Mouse (Mus musculus) ES-Bruce4 (cell line): ENCODE data around the gene Hist1h3g. TPM values are rescaled to one million over a fixed set of nuclear protein-coding genes. Genes with fewer than 3 reads are reported as not detected.
A peak's percentile ranks its signal among the peaks of the same experiment; 100 is the strongest.

Experiments used
- H3K27ac ChIP-seq: 2 replicates; pipeline ENCODE4 v1.5.1; 2012; ENCODE audit warnings: low read length, inconsistent platforms; ENCODE audit not compliant: insufficient read depth
- H3K27me3 ChIP-seq: 2 replicates; pipeline ENCODE4 v1.6.1; 2012; ENCODE audit warnings: mild to moderate bottlenecking, low read length, inconsistent platforms; ENCODE audit not compliant: control insufficient read depth, poor library complexity, insufficient read depth, severe bottlenecking
- H3K36me3 ChIP-seq: 2 replicates; pipeline ENCODE4 v1.6.1; 2012; ENCODE audit warnings: inconsistent platforms, mild to moderate bottlenecking, low read length, moderate library complexity; ENCODE audit not compliant: control insufficient read depth, poor library complexity, insufficient read depth, severe bottlenecking
- H3K4me1 ChIP-seq: one replicate; pipeline ENCODE4 v1.8.1; 2011; ENCODE audit warnings: low read length; ENCODE audit not compliant: control insufficient read depth, insufficient read depth
- H3K4me3 ChIP-seq: 2 replicates; pipeline ENCODE4 v1.5.1; 2011; ENCODE audit warnings: low read depth, mild to moderate bottlenecking, low read length
- H3K9ac ChIP-seq: 2 replicates; pipeline ENCODE4 v1.6.1; 2012; ENCODE audit warnings: low read depth, mild to moderate bottlenecking, inconsistent platforms; ENCODE audit not compliant: poor library complexity, severe bottlenecking
- H3K9me3 ChIP-seq: replicated peaks from 2 replicates; pipeline ENCODE4 v1.6.1; 2012; ENCODE audit warnings: mild to moderate bottlenecking, low read length, inconsistent platforms; ENCODE audit not compliant: control insufficient read depth, poor library complexity, insufficient read depth, severe bottlenecking
- CTCF ChIP-seq: IDR thresholded peaks from one replicate; pipeline ENCODE4 v1.8.1; 2011; ENCODE audit warnings: low read depth, low read length
- EP300 ChIP-seq: IDR thresholded peaks from 2 replicates; pipeline ENCODE4 v1.6.1; 2011; ENCODE audit warnings: low read depth, low read length; ENCODE audit not compliant: insufficient read depth
- POLR2A ChIP-seq: IDR thresholded peaks from one replicate; pipeline ENCODE4 v1.8.1; 2011; ENCODE audit warnings: low read length; ENCODE audit not compliant: insufficient read depth
- polyA plus RNA-seq: library from polyadenylated mRNA; stranded (reverse); fragments of >200 nt; gene quantifications from 2 replicates; pipeline ENCODE4 v1.2.4, GENCODE M21; 2011; ENCODE audit warnings: low read depth; ENCODE audit not compliant: missing spikeins, insufficient read depth, insufficient read length

Gene Hist1h3g
- polyA plus RNA-seq, 1 experiment: 8.9 TPM

GRCm38 (mm10) chr13:23501511-23501910, 33.7 kb upstream of the Hist1h3g start:
- H3K9me3 ChIP-seq: no peaks in the 10 kb centered on the region
- peak overlapping the region; percentile 57 for H3K4me3 ChIP-seq
- H3K4me1 ChIP-seq: peaks cover 3% of the 10 kb centered on the region
- peak overlapping the region; percentile 51 for H3K9ac ChIP-seq
- H3K27me3 ChIP-seq: no peaks in the 10 kb centered on the region
- no peak for TF ChIP-seq EP300
- TF ChIP-seq POLR2A: no peak
- no peak for TF ChIP-seq CTCF
- no peaks in the 10 kb centered on the region for H3K36me3 ChIP-seq
- H3K27ac ChIP-seq: peak overlapping the region; percentile 30

- TF ChIP-seq CTCF (no peak), EP300 (no peak), POLR2A (no peak)
Observed at GRCm38 (mm10) chr13:23502031-23502567, 33.1 kb upstream of the Hist1h3g start.

GRCm38 (mm10) chr13:23502916-23503315, 32.3 kb upstream of the Hist1h3g start:
- H3K27ac ChIP-seq: no peak overlapping the region
- H3K36me3 ChIP-seq: no peaks in the 10 kb centered on the region
- H3K4me3 ChIP-seq: no peak overlapping the region
- H3K27me3 ChIP-seq: no peaks in the 10 kb centered on the region
- no peaks in the 10 kb centered on the region for H3K9me3 ChIP-seq
- peaks cover 3% of the 10 kb centered on the region for H3K4me1 ChIP-seq
- TF ChIP-seq POLR2A (no peak), EP300 (no peak), CTCF (no peak)
- H3K9ac ChIP-seq: 0 out of 2 replicates have a peak overlapping the region, but pooled peaks have one; percentile 75

More at GRCm38 (mm10) chr13:23502031-23502567, 33.1 kb upstream of the Hist1h3g start:
- Histone ChIP-seq H3K36me3 (no peaks in the 10 kb centered on the region), H3K4me3 (peak overlapping the region; percentile 70), H3K4me1 (peaks cover 3% of the 10 kb centered on the region), H3K9ac (peak overlapping the region; percentile 51), H3K27ac (peak overlapping the region; percentile 25), H3K27me3 (no peaks in the 10 kb centered on the region), H3K9me3 (no peaks in the 10 kb centered on the region)

- Histone ChIP-seq H3K27me3 (no peaks in the 10 kb centered on the region), H3K27ac (peak overlapping the region; percentile 70; the same call in 1 of the 2 replicates), H3K9me3 (no peaks in the 10 kb centered on the region), H3K4me1 (peaks cover 5% of the 10 kb centered on the region), H3K36me3 (no peaks in the 10 kb centered on the region), H3K4me3 (peak overlapping the region; percentile 10; the same call in 1 of the 2 replicates), H3K9ac (peak overlapping the region; percentile 75; the same call in 1 of the 2 replicates)
- TF ChIP-seq EP300 (no peak), POLR2A (no peak), CTCF (no peak)
Observed at GRCm38 (mm10) chr13:23503797-23504196, 31.4 kb upstream of the Hist1h3g start.

- no peaks in the 10 kb centered on the region for H3K27me3 ChIP-seq
- H3K9ac ChIP-seq: peak overlapping the region; percentile 71
- peak overlapping the region; percentile 79 for H3K4me3 ChIP-seq
- no peaks in the 10 kb centered on the region for H3K36me3 ChIP-seq
- peak overlapping the region; percentile 76 for H3K27ac ChIP-seq
- TF ChIP-seq CTCF (no peak), POLR2A (no peak), EP300 (no peak)
- peaks cover 8% of the 10 kb centered on the region for H3K4me1 ChIP-seq
- no peaks in the 10 kb centered on the region for H3K9me3 ChIP-seq
Observed at GRCm38 (mm10) chr13:23505662-23506345, 29.4 kb upstream of the Hist1h3g start.

GRCm38 (mm10) chr13:23506351-23506750, 28.9 kb upstream of the Hist1h3g start:
- H3K9ac ChIP-seq: peak overlapping the region; percentile 71
- peaks cover 8% of the 10 kb centered on the region for H3K4me1 ChIP-seq
- no peaks in the 10 kb centered on the region for H3K36me3 ChIP-seq
- H3K9me3 ChIP-seq: no peaks in the 10 kb centered on the region
- TF ChIP-seq CTCF: no peak
- no peak for TF ChIP-seq POLR2A
- TF ChIP-seq EP300: no peak
- no peaks in the 10 kb centered on the region for H3K27me3 ChIP-seq
- peak overlapping the region; percentile 48; the same call in 1 of the 2 replicates for H3K27ac ChIP-seq
- peak overlapping the region; percentile 79 for H3K4me3 ChIP-seq
